Mouse (Mus musculus) liver, embryonic 11.5 days (tissue): ENCODE results near the gene Dusp1. TPM values are rescaled to one million over a fixed set of nuclear protein-coding genes. Genes with fewer than 3 reads are reported as not detected.

Experiments
- ATAC-seq: fragments of 200-750 bp; cut with Nextera tagmentation; replicated peaks from 2 replicates; pipeline ENCODE4 v1.8.0; 2017; ENCODE audit warnings: moderate number of reproducible peaks, mild to moderate bottlenecking, moderate TSS enrichment, moderate library complexity; ENCODE audit not compliant: low FRiP score
- DNase-seq: peaks from one replicate; pipeline ENCODE4 v3.0.0-alpha.2; 2017; ENCODE audit warnings: low spot score
- H3K27ac ChIP-seq: fragments of 300-500 bp; sonication (generic); 2 replicates; pipeline ENCODE4 v1.5.1; 2014; ENCODE audit warnings: mild to moderate bottlenecking, low read depth, low read length, control low read depth
- H3K27me3 ChIP-seq: fragments of 300-500 bp; sonication (generic); replicated peaks from 2 replicates; pipeline ENCODE4 v1.6.1; 2014; ENCODE audit warnings: low read length, mixed read lengths; ENCODE audit not compliant: control insufficient read depth, insufficient read depth
- H3K36me3 ChIP-seq: fragments of 300-500 bp; sonication (generic); 2 replicates; pipeline ENCODE4 v1.6.1; 2014; ENCODE audit warnings: mild to moderate bottlenecking, low read length, moderate library complexity, mixed read lengths; ENCODE audit not compliant: control insufficient read depth, insufficient read depth
- H3K4me1 ChIP-seq: fragments of 300-500 bp; sonication (generic); replicated peaks from 2 replicates; pipeline ENCODE4 v1.6.1; 2014; ENCODE audit warnings: low read length, mixed read lengths; ENCODE audit not compliant: control insufficient read depth, insufficient read depth
- H3K4me2 ChIP-seq: fragments of 300-500 bp; sonication (generic); 2 replicates; pipeline ENCODE4 v1.6.1; 2014; ENCODE audit warnings: mild to moderate bottlenecking, control low read depth, moderate library complexity
- H3K4me3 ChIP-seq: fragments of 300-500 bp; sonication (generic); 2 replicates; pipeline ENCODE4 v1.5.1; 2014; ENCODE audit warnings: low read depth, low read length, control low read depth
- H3K9ac ChIP-seq: fragments of 300-500 bp; sonication (generic); 2 replicates; pipeline ENCODE4 v1.6.1; 2014; ENCODE audit warnings: low read depth, low read length, control low read depth
- H3K9me3 ChIP-seq: fragments of 300-500 bp; sonication (generic); 2 replicates; pipeline ENCODE4 v1.6.1; 2016; ENCODE audit warnings: low read length, inconsistent platforms, mixed read lengths; ENCODE audit not compliant: control insufficient read depth
- WGBS: fragments of 180-500 bp; shearing (Covaris S2); extraction: QIAGEN DNeasy Blood & Tissue Kit; methylation state at CpG from one replicate; pipeline ENCODE4 v1.1.7; 2014; 5-methylcytosine and 5-hydroxymethylcytosine counted together
- polyA plus RNA-seq: library from polyadenylated mRNA; unstranded; fragments of >200 nt; fragmentation: Nextera tagmentation; extraction: Ambion mirVana; gene quantifications from 2 replicates; pipeline ENCODE4 v1.2.1, GENCODE M21; 2014

The Dusp1 gene
- polyA plus RNA-seq, 1 experiment from 2014 or later = 18.6 TPM

DNA sequence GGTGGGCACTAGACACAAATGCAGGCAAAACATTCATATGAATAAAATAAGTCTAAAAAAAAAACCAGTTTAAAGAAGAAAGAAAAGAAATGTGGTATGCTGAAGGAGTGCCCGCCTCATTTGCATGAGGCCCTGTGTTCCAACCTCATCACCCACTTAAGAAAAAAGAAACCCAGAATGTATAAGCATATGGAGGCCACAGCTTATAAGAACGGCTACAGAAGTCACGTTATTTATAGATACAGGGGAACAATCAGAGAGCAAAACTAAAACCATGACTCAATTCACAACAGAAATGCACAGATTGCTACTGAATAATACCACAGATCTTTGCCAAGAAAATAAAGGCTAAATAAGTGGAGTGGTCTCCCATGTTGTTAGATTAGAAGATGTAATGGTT, 43.6 kb downstream of the Dusp1 start:
- Histone ChIP-seq H3K36me3 (no peaks in the 10 kb centered on the region), H3K9me3 (no peaks in the 10 kb centered on the region), H3K27ac (no peak overlapping the region), H3K9ac (no peak overlapping the region), H3K4me2 (no peak overlapping the region), H3K4me1 (peaks cover 28% of the 10 kb centered on the region), H3K4me3 (no peak overlapping the region), H3K27me3 (no peaks in the 10 kb centered on the region)
- 84% methylated on average over 3 of the region's 3 CpGs for WGBS
- ATAC-seq = no peak
- no peak for DNase-seq

DNA sequence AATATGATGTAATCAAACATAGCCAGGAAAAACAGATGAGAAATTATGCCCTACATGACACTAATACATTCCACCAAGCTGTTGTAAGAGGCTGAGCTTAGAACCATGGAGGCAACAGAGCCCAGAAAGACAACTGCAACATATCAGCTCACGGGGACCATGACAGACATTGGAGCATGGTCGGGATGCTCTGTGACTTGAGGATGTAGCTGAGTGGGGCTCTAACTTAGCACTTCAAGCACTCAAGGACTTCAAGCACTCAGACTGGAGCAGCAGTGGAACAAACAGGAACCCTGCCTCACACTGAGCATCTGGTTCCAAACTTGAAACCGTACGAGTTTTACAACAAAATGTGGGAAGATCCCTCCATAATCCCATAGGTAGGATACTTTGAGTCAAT, 46.3 kb downstream of the Dusp1 start:
- Histone ChIP-seq H3K27ac (peak overlapping the region; percentile 83; the same call in 1 of the 2 replicates), H3K36me3 (no peaks in the 10 kb centered on the region), H3K4me3 (no peak overlapping the region), H3K9me3 (no peaks in the 10 kb centered on the region), H3K4me2 (no peak overlapping the region), H3K9ac (no peak overlapping the region), H3K4me1 (peaks cover 53% of the 10 kb centered on the region), H3K27me3 (no peaks in the 10 kb centered on the region)
- ATAC-seq (no peak), DNase-seq (no peak)
- WGBS = 89% methylated on average over 4 of the region's 4 CpGs

DNA sequence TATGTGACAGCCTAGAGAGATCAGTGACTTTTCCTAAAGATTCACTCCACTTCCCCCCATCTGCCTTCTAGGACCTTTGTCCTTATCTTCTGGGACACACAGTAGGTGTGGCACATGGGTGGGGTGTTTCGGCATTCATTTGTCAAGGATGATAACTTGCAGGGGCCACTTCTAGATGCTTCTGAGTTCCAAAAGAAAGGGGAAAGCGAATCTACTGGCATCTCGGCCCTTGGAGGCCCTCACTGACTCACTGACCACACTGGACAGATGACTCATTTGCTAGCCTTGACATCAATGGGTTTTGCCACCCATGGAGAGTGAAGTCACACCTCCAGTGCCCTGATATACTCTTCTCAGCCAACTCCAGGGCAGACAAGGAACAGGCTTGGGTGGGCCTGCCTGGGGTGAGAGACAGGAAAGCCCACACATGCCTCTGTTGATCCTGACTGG, 47.3 kb downstream of the Dusp1 start:
- WGBS = 37% methylated on average over 3 of the region's 3 CpGs
- Histone ChIP-seq H3K9ac (peak overlapping the region; percentile 55), H3K9me3 (no peaks in the 10 kb centered on the region), H3K4me1 (peaks cover 62% of the 10 kb centered on the region), H3K27me3 (no peaks in the 10 kb centered on the region), H3K36me3 (no peaks in the 10 kb centered on the region), H3K4me2 (peak overlapping the region; percentile 36), H3K27ac (peak overlapping the region; percentile 83), H3K4me3 (no peak overlapping the region)
- ATAC-seq (peak; percentile 89), DNase-seq (no peak)

GRCm38 (mm10) chr17:26513459-26514290, 48.3 kb downstream of the Dusp1 start:
- Histone ChIP-seq H3K27me3 (no peaks in the 10 kb centered on the region), H3K4me1 (peaks cover 65% of the 10 kb centered on the region), H3K4me2 (peak overlapping the region; percentile 36; the same call in 1 of the 2 replicates), H3K27ac (peak overlapping the region; percentile 74), H3K9ac (peak overlapping the region; percentile 47), H3K36me3 (no peaks in the 10 kb centered on the region), H3K9me3 (no peaks in the 10 kb centered on the region), H3K4me3 (no peak overlapping the region)
- WGBS = 72% methylated on average over 6 of the region's 6 CpGs
- ATAC-seq (no peak), DNase-seq (no peak)

- Histone ChIP-seq H3K27me3 (no peaks in the 10 kb centered on the region), H3K9ac (no peak overlapping the region; the same call in 1 of the 2 replicates), H3K4me1 (peaks cover 65% of the 10 kb centered on the region), H3K36me3 (no peaks in the 10 kb centered on the region), H3K4me3 (no peak overlapping the region), H3K9me3 (no peaks in the 10 kb centered on the region), H3K4me2 (no peak overlapping the region), H3K27ac (peak overlapping the region; percentile 74)
- DNase-seq (no peak), ATAC-seq (no peak)
- WGBS = 71% methylated on average over 7 of the region's 7 CpGs
Observed at GRCm38 (mm10) chr17:26512961-26513360, 49.0 kb downstream of the Dusp1 start.

DNA sequence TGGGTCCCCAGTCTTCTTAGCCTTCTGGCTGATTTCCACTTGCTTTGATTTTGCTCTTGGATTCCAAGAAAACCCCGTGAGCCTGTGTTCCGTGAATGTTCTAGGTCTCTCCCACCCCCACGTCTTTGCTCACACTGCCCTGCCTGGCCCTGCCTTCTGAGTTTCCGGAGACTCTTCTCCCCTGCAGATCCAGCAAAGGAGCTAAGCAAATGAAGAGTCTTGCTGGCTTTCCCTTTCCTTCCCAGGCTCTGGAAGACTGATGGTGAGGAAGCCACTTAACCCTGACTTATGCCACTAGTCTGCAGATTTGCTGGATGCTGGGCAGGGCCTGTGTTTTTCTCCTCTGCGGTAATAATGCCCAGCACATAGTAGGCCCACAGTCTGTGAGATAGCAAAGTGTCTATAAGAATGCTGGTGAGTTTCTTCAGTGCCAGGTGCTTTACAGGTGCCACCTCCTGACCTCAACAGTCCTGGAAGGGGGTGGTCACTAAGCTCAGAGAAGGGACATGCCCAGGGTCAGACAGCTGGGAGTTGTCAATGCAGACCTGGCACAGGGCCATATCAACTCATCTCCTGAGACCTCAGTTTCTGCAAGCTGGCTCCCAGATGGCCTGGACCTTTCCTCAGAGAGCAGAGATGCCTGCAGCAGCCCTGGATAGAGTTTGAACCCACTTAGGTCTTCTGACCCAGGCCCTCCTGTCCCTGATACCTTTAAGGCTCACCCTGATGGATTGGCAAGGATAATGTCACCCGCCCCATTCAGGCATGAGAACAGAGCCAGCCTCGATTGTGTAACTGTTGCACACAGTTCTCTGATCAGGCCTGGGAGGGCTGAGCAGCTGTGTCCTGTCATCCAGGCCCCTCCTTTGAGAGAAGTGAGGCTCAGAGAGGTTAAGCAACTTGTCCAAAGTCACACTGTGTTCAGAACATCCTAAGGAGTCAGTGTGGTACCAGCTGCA, 49.8 kb downstream of the Dusp1 start:
- DNase-seq = no peak
- no peak for ATAC-seq
- 63% methylated on average over 7 of the region's 7 CpGs for WGBS
- H3K9me3 ChIP-seq = no peaks in the 10 kb centered on the region
- no peaks in the 10 kb centered on the region for H3K27me3 ChIP-seq
- no peak overlapping the region for H3K4me3 ChIP-seq
- H3K27ac ChIP-seq = peak overlapping the region; percentile 74
- H3K9ac ChIP-seq = peak overlapping the region; percentile 30; the same call in 1 of the 2 replicates
- H3K4me1 ChIP-seq = peaks cover 66% of the 10 kb centered on the region
- H3K36me3 ChIP-seq = no peaks in the 10 kb centered on the region
- no peak overlapping the region for H3K4me2 ChIP-seq

DNA sequence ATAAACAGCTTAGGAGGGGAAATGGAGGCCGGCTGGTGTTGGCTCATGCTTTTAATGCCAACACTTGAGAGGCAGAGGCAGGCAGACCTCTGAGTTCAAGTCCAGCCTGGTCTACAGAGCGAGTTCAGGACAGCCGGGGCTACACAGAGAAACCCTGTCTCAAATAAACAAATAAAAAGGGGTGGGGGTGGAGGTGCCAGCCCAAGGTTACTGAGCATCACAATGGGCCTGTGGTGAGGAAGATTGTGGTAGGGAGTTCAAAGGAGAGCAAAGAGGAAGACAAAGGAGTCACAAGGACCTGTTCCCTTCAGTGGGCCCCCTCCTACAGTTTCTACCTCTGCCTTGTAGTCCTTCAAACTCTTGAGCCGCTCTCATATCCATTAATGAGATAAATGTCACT, 50.7 kb downstream of the Dusp1 start:
- Histone ChIP-seq H3K4me3 (no peak overlapping the region), H3K27ac (no peak overlapping the region), H3K27me3 (no peaks in the 10 kb centered on the region), H3K36me3 (0 out of 2 replicates have a peak, but pooled peaks cover under 1% of the 10 kb centered on the region), H3K4me1 (peaks cover 68% of the 10 kb centered on the region), H3K9ac (no peak overlapping the region), H3K4me2 (no peak overlapping the region), H3K9me3 (no peaks in the 10 kb centered on the region)
- 65% methylated on average over 4 of the region's 4 CpGs for WGBS
- DNase-seq (no peak), ATAC-seq (no peak)

DNA sequence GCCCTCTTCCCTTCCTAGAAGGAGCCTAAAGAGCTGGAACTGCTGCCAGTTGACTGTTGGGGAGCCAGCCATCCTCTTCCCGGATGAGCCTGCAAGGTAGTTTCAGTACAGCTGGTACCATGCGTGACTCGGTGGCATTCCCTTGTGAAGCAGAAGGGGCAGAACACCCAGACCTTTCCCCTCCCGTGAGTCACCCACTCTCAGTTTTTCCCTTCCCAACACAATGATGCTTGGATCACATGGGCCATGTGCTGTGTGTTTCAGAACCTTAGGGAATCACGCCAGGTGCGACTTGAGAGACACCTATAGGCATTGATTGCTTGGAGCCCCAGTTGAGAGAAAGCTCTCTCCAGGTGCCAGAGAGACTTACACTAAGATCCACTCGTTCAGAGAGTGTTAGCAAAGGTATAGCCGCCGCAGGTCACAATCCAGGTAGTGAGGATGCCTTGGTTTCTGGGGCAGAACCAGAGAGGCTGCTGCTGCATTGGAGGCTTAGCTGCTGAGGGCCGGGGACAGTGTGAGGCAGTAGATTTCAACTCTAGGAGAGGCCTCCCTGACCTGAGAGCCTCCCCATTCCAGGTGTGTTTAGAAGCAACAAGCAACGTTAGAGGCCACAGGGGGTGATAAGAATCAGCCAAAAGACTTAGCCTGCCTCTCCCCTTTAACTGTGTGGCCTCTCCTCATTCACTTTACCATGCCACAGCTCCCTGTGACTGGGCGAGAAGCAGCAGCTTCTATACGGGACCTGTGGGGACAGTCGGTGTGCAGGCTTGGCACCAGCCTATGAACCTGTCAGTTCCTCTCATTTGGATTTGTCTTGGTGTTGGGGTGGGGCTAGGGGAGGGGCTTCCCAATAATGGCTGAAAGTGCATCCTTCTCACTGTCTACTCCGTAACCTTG, 51.5 kb downstream of the Dusp1 start:
- DNase-seq = no peak
- Histone ChIP-seq H3K27ac (no peak overlapping the region), H3K9ac (no peak overlapping the region)

More for the DNA sequence above, 51.5 kb downstream of the Dusp1 start:
- no peak for ATAC-seq
- 0 out of 2 replicates have a peak, but pooled peaks cover 3% of the 10 kb centered on the region for H3K36me3 ChIP-seq
- H3K4me1 ChIP-seq = peaks cover 64% of the 10 kb centered on the region
- 74% methylated on average over 15 of the region's 15 CpGs for WGBS
- no peaks in the 10 kb centered on the region for H3K9me3 ChIP-seq
- no peak overlapping the region for H3K4me2 ChIP-seq
- H3K27me3 ChIP-seq = no peaks in the 10 kb centered on the region
- H3K4me3 ChIP-seq = no peak overlapping the region
